Mouse (Mus musculus): ENCODE measurements around the gene Dennd1a. TPM values are rescaled to one million over a fixed set of nuclear protein-coding genes. Genes with fewer than 3 reads are reported as not detected.

Gene Dennd1a
- total RNA-seq, 2 experiments from 2014 or later = 15.8 to 29.8 TPM

DNA sequence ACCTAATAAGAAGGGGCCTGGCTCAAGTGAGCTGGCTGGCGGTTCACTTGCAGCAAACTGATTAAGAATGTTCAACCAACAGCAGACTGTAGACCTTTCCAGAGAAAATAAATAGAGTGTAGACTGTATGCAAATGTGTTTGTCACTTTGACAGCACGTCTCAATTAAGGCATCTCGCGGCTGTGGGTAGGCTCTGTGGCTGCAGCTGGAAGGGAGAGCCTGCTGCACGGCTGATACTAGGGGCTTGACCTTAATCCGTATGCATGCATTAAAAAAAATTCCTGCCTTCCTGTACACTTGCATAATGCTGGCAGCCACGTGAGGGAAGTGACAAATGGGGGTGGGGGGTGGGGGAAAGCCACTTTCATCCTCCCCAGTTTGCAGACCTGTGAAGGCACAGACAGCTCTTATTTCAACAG is 445.0 kb downstream of the Dennd1a start:
- peak; percentile 88 for ATAC-seq (replicated peaks; ENCODE audit: poor library complexity, severe bottlenecking)

DNA sequence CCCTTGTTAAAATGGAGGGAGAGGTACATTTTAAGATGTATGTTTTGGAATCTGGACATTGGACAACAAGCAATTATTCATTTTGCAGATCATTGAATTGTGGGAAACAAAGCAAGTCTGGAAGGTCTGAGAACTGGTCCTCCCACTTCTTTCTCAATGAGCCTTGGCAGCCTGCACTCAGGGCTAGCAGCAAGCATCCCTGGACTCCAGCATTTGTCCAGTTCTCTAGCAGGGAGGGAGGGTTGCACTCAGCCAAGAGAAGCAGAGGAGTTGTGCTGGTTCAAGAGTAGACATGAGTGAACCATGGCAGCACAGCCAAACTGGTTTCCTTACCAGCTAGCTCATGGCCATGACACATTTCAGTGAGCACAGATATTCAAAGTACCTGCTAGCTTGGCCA is 447.3 kb downstream of the Dennd1a start:
- ATAC-seq (replicated peaks; ENCODE audit: poor library complexity, severe bottlenecking) = no peak

DNA sequence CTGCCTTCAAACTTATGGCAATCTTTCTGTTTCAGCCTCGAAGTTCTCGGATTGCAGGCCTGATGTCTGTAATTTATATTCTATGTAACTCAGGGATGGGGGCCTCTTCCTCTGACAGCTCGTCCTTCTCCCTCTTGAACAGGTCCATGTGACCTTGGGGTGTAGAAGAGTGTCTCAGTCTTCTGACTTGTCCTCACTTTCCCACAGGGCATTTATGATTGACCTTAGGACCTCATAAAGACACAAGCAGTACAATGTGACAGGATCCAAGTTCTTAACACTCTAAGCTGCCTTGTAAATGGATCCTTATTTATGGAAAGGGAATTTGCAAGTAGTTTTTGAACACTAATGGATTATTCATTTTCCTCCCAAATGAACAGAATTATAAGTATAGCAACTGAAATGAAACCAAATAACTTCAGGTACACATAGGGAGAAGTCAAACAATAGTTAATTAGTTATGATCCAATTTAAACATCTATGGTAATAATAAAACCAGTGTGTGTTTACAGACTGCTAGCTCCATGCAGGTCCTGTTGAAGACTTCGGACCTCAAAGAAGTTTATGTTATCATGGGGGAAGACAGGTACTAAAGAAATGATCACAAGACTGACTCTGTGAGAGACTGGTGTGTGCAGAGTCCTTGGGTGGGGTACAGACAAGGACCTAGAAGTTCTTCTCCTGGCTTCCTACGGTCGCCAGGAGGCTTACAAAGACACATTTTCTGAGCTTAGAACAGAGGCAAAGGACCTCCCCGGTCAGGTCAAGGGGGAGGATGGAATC is 448.8 kb downstream of the Dennd1a start:
- no peak for ATAC-seq (replicated peaks; ENCODE audit: poor library complexity, severe bottlenecking)

DNA sequence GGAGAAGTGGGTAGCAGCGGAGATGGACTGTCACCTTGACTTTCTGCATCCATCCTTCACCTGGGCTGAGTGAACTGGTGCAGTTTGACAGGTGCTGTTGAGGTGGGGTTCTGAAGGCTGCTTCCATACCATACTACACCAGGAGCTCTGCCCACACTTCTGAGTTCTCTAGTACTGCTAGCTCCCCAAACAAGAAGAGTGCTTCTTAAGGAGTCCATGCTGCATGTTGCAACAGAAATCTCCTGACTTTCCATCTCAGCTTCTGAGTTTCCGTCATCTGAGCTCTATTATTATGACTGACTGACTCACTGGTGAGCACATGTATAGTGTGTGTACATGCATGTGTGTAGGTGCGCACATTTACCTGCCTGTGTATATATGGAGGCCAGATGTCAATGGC is 449.6 kb downstream of the Dennd1a start:
- no peak for ATAC-seq (replicated peaks; ENCODE audit: poor library complexity, severe bottlenecking)

DNA sequence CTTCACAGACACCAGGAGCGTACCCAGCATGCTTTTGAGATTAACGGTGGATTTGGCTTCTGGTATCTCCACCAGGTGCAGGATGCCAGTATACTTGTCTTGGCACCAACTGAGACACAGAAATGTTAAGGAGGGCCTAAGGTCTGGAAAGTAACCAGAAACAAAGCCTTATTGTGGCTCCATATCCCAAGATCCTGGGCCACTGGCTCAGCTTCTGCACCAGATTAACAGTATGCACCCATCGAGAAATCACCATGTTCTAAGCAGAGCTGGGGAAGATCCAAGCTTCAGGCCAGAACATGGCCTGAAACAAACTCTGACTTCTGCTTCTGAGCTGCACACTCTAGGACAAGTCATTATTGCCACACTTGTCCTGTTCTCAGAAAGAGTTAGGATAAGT is 450.3 kb downstream of the Dennd1a start:
- no peak for ATAC-seq (replicated peaks; ENCODE audit: poor library complexity, severe bottlenecking)

DNA sequence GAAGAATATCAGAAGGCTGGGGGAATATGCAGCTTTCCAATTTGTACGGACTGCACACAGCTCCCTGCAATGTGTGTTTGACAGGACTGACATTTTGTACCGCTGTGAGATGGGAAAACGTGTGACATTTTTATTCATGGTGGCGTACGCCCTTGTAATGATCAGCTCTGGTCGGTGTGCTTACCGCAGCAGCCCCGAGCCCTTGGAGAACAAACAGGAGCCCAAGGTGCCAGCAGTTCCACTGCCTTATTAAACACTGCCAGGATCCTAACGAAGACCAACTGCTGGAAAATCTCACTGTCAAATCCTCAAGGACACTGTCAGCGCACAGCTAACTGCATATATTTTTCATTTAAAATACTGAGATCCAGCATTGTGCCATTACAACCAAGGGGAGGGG is 454.9 kb downstream of the Dennd1a start:
- ATAC-seq (replicated peaks; ENCODE audit: poor library complexity, severe bottlenecking) = no peak

DNA sequence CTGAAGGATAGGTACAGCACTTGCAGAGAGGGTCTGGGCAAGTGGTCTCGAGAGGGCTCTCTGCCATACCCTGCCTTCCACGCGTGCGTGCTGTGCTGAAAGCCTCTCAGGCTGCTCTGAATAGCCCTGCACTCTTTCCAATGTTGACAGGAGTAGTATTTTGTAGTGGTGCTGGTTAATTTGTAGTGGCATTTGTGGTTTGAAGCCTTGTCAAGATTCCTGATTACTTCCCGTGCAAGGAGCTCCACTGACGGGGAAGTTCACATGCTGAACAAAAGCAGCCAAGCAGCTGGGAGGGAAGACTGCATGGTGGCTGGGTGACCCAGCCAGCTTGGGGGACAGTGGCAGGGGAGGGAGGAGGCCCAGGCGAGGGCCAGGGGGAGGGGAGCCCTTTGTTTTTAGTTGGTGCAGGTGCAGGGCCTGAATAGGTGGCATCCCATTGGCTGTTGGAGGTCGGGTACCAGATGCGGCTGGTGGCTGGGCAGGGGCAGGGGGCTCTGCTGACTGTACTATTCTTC is 457.4 kb downstream of the Dennd1a start:
- no peak for ATAC-seq (replicated peaks; ENCODE audit: poor library complexity, severe bottlenecking)

DNA sequence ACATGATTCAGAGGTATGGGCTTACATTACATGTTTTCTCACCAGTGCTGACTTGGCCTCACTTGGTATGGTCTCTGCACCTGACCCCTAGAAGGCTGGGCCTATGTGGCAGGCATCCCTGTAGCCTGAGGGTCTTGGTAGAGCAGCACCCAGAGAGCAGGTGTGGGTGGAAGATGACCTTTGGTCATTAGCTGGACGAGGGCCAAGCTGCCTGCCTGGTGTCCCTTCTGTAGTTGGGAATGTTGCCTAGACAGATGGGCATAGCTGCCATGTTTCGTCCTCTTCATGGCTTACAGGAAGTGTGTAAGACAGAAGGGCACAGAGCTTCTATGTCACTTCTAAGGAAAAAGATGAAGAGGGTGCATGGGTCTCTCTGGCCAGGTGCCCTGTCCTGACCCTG is 463.4 kb downstream of the Dennd1a start:
- no peak for ATAC-seq (replicated peaks; ENCODE audit: poor library complexity, severe bottlenecking)

DNA sequence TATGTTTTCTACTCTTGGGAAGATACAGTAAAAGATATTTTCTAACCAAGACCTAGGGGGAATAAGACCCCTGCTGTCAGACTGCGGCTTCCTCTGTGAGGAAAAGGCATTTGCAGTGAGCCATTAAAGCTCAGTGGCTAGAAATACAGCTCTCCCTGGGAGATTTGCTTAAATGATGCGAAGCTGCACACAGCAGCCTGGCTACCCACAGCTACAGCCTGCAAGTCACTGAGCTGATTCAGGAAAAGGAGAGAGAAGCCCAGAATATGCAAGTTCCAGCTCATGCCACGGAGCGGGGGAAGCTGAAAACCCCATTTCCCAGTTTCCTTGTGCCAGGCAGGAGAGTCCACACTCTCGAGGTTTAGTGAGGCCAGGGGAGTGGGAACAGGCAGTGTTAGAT is 465.1 kb downstream of the Dennd1a start:
- no peak for ATAC-seq (replicated peaks; ENCODE audit: poor library complexity, severe bottlenecking)

DNA sequence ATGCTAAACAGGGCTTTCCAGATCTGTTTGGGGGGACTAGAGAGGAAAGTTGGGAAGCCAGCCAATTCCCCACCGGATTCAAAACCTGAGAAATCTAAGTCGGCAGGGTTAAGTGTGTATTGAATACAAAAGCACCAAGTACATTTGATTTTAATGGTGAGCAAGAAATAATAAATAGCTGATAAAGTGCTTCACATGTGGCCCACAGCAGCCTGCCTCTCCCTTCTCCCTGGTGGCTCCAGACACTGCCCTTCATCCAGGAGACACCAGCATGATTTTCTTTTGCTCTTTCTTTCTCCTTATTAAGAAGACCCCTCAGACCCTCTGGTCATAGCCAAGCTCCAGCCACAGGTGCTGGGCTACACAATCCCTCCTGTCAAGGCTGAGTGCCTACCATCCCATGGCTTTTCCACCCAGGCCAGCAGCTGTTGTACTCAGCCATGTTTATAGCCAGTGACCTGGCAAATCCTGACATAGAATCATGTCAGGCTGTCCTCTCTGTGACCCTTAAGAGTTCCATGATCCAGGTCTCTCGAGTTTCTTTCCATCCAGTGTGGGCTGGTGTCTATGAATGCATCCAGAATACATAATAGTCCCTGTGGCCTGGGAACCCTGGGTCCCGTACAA is 467.6 kb downstream of the Dennd1a start:
- no peak for ATAC-seq (replicated peaks; ENCODE audit: poor library complexity, severe bottlenecking)

DNA sequence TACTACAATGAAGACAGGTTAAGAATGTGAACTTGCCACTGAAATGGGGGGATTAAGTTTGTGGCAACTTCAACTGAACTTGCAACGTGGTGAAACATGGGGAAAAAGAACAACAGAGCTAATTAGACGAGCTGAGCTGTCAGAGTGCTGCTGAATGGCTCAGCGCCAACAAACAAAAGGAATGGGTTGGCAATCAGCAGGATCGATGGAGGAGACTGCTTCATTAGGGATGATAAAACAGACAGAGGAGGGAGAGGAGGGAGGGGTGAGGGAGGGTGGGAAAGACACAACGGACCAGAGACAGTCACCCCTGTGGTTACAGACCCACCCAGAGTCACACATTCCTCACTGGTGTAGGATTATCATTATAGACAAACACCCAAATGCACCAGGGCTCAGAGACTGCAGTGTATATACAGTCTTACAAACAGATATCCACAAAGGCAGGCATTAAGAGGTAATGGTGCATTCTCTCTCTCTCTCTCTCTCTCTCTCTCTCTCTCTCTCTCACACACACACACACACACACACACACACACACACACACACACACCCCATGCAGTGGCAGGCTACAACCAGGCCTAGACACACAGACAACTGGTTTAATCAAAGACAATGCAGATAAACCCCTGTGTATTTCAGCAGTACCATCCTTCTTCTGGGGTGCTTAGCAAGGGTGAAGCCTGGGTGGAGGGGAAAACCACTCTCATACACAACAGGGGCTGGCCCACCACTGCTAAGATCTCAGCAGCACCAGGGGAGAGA is 468.2 kb downstream of the Dennd1a start:
- no peak for ATAC-seq (replicated peaks; ENCODE audit: poor library complexity, severe bottlenecking)

DNA sequence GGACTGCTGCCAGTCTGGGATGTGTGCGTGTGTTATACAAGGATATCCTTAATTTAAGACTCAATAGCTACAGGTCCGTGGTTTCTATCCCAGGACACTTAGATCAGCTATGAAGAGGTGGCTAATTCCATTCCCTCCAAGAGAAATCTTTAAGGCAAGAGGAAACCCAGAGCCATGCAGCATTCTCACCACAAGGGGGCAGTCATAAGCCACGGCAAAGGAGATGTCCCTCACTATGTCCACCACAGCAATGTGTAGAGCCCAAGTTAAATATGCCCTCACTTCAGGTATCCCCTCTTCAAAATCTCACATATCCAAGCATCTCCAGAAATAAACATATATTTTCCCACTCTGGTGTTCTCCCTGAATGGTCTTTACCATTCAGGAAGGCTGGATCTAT is 471.5 kb downstream of the Dennd1a start:
- ATAC-seq (replicated peaks; ENCODE audit: poor library complexity, severe bottlenecking) = peak; percentile 83

DNA sequence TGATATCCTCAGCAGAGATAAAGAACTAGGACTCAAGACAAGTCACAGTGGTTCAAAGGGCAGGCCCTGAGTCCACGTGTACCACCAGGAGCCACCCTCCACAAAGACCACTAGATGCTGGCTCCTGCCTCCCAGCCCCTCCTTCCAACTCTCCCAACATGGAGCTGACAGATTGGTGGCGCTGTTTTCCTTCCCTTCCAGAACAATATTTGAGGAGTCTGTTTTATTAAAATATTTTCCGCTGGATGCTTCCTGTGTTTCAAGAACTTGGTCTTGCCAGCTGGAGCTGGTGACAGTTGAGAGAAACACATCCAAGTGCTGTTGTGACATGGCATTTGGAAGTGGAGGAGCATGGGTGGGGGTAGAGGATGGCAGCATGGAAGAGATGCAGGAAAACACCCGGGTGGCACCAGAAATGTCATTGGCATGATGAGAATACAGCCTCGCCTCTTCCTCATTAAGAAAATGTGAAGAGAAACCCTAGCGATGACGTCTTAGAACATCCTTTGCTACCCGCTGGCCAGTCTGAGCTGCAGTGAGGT is 472.3 kb downstream of the Dennd1a start:
- ATAC-seq (replicated peaks; ENCODE audit: poor library complexity, severe bottlenecking) = no peak

DNA sequence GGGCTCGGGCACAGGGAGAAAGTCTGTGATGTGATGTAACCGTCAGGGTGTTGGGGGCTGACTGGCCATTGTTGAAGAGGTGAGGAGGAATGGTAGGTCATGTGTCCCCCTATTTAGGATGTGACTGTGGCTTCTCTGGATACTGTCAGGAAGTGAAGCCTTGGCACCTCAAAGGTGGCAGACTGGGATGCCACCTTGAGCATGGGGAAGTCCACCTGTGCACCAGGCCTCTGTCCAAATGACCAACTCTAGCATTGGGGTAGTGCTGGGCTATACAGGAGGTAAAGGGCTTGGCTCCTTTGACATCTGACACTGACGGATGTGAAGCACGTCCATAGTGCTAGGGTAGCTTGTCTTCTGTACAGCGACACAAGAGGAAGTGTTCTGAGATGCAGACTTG is 474.8 kb downstream of the Dennd1a start:
- no peak for ATAC-seq (replicated peaks; ENCODE audit: poor library complexity, severe bottlenecking)

DNA sequence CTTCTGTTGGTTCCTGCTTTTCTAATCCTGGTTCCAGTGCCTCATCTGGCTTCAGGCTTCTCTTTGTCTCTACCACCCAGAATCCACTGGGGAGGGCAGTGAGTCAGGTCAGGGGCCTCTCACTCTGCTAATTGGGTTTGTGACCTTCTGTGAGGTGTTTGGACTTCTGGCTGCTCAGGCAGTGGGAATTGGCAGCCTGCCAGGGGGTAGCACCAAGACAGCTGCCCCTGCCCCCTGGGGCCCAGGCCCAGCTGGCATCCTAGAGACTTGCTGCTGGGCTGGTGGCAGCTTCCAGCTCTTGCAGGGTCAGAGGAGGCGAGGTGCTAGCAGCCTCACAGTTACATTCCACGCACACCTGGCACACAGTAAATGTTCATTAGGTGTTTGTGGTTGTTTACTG is 475.5 kb downstream of the Dennd1a start:
- no peak for ATAC-seq (replicated peaks; ENCODE audit: poor library complexity, severe bottlenecking)

DNA sequence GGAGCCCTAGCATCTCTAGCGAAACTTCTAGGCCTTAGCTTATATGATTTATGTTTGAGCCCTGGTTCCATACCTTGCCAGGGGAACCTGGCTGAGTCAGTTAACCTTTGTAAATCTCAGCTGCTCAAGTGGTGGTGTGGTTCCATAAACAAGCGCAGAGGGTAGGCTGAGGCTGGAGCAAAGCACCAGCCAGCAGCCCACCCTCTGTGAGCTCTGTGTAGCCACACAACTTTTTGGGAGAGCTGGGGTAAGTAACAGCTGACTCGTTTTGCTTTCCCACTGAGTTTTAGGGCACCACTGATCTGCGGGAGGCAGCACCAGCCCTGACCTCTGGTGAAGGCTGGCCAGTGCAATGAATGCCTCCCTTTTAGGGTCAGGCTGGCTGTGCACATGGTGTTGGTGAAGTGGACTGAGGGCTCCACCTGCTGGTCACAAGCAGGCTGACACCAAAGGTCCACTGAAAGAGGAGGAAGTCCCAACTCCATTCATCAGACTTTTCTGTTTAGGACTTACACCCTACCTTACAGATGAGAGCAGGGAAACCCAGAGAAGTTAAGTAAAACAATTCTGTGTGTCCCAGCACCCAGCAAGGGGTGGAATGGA is 484.5 kb downstream of the Dennd1a start:
- peak; percentile 87 for ATAC-seq (replicated peaks; ENCODE audit: poor library complexity, severe bottlenecking)

DNA sequence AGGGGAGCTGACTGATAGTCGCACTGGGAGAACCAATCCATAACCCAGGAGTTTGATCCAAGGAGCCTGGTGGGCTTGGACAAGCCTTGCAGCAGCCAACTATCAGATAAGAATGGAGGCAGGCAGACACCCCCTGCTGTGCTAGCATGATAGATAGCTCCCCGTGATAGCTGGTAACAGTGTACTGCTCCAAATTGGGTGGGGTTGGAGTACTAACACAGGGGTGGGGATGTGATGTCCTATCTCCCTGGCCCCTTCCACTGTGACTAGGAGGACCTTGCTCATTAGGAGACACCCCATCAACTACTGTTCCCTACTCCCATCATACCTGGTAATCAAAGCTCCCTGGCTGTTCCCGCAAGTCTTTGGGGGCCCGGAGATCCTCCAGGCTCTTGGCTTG is 485.5 kb downstream of the Dennd1a start:
- no peak for ATAC-seq (replicated peaks; ENCODE audit: poor library complexity, severe bottlenecking)

DNA sequence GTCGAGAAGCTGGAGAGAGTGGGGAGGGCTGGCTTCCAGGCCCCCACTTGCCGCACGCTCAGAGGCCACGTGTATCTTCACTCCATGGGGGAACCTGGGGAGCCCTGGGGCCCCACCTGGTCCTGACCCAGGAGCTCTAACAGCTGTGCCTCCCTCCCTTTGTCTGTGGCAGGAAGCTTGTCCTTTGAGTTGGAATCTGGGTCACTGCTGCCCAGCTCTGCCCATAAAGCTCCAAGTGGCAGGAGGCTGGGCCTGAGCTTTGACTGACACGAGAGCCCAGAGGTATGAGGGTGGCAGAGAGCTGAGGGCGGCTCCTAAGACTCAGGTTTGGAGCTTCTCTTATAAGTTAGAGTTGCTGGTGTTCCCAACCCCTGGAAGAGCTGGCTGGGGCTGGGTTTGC is 488.1 kb downstream of the Dennd1a start:
- ATAC-seq (replicated peaks; ENCODE audit: poor library complexity, severe bottlenecking) = no peak

DNA sequence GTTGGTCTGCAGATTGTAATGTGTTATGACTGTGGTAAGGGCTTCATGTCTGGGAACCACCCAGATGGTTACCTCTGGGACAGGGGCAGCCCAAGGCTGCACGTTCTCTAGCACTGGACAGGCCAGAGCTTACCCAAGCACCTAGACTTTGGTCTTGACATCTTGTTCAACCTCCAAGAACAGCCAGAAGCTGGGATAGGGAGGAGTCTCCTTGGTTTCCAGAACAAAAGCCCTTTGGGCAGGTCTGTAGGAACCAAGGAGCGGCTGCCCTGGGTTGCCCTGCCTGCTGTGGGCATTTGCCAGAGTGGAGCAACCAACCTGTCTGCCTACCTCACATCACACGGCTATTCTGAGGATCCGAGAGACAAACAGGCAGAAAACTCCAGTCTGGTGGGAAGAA is 490.1 kb downstream of the Dennd1a start:
- no peak for ATAC-seq (replicated peaks; ENCODE audit: poor library complexity, severe bottlenecking)

DNA sequence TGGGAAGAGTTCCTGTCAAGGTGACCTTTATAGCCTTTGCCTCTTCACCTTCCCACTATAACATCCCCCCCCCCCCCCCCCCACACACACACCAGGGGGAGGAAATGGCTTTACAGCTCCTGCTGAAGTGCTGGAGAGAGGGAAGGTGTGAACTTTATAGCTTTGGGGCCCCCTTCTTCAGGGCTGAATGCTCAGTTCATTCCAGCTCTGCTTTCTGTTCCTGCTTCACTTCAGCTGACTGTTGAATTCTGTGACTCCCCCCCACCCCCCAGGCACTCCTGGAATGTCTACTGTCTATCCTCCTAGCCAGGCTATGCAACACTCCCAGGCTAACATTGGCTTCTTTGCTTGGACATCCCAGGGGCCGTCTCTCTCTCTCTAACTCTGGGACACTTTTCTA is 491.2 kb downstream of the Dennd1a start:
- no peak for ATAC-seq (replicated peaks; ENCODE audit: poor library complexity, severe bottlenecking)

DNA sequence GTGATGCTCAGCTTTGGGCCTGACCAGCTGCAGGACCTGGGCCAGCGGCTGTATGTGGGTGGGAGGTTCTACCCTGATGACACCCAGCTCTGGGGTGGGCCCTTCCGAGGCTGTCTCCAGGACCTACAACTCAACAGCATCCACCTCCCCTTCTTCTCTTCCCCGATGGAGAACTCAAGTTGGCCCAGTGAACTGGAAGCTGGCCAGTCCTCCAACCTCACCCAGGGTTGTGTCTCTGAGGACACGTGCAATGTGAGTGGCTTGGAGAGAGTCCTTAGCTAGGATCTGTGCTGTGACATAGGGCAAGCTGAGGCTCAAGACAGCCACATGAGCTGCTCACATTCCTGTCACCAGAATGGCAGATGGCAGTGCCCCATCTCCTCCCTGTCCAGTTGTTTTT is 495.9 kb downstream of the Dennd1a start:
- no peak for ATAC-seq (replicated peaks; ENCODE audit: poor library complexity, severe bottlenecking)
